In genomic region chr7:141770521-141770920, GRCm38 (mm10) we compare ENCODE assay signal across 29 mouse cellular contexts. TPM values are rescaled to one million over a fixed set of nuclear protein-coding genes. Genes with fewer than 3 reads are reported as not detected.
DNase-seq lines count a peak whose midpoint lies in the region; ATAC-seq and TF ChIP-seq lines count a peak whose summit lies in the region.
"Had no signal": no experiment of that assay in that cellular context is flagged by ENCODE, and none has a peak within 500 bp of the region (broad histone marks: within the 10 kb centered on the region; RNA-seq: fewer than 3 reads in every experiment).

No protein-coding gene starts in this region.

- no peak overlapping the region for H3K4me3 ChIP-seq in MEL (ENCODE audit: control insufficient read depth in 1 of 2, insufficient read depth in 1 of 2, low read depth in 2 of 2, low read length in 2 of 2)
- H3K4me3 ChIP-seq in erythroblast, embryonic 14.5 days (replicated peaks), result peak overlapping the region; percentile 52
- H3K4me3 ChIP-seq in liver, embryonic 11.5 days (ENCODE audit: low read depth, low read length), result no peak overlapping the region
- no peak overlapping the region for H3K4me3 ChIP-seq in liver, postnatal 0 days (ENCODE audit: low read depth, low read length)
- H3K4me3 ChIP-seq: forebrain, embryonic 10.5 days; hindbrain, embryonic 12.5 days; lung, embryonic 15.5 days; neural tube, embryonic 12.5 days had no signal

- H3K36me3 ChIP-seq in MEL (ENCODE audit: control insufficient read depth in 1 of 2, insufficient read depth in 2 of 2, low read length in 2 of 2), result peaks cover 0 to 52% of the 10 kb centered on the region in 2 experiments; a peak in 2 of 4 replicates
- peaks cover 4% of the 10 kb centered on the region for H3K36me3 ChIP-seq in erythroblast, embryonic 14.5 days (ENCODE audit: control insufficient read depth)
- no peaks in the 10 kb centered on the region for H3K36me3 ChIP-seq in liver, embryonic 11.5 days (ENCODE audit: control insufficient read depth, insufficient read depth, low read length)
- no peaks in the 10 kb centered on the region for H3K36me3 ChIP-seq in liver, postnatal 0 days (replicated peaks; ENCODE audit: insufficient read depth, low read length)
- H3K36me3 ChIP-seq: forebrain, embryonic 10.5 days; hindbrain, embryonic 12.5 days; lung, embryonic 15.5 days; neural tube, embryonic 12.5 days had no signal

- no peak overlapping the region for H3K9ac ChIP-seq in MEL (ENCODE audit: control insufficient read depth, low read depth, low read length, poor library complexity, severe bottlenecking)
- no peak overlapping the region for H3K9ac ChIP-seq in liver, embryonic 11.5 days (ENCODE audit: low read depth, low read length)
- no peak overlapping the region for H3K9ac ChIP-seq in liver, postnatal 0 days (replicated peaks)
- H3K9ac ChIP-seq: hindbrain, embryonic 12.5 days; lung, embryonic 15.5 days; neural tube, embryonic 12.5 days had no signal

- TF ChIP-seq EP300 in MEL (IDR thresholded peaks at IDR 0.05; ENCODE audit: low read depth in 1 of 2, low read length in 2 of 2), result no peak
- TF ChIP-seq EP300 in liver, postnatal 0 days (IDR thresholded peaks at IDR 0.05; ENCODE audit: low read depth), result no peak

- H3K4me1 ChIP-seq in MEL (ENCODE audit: control insufficient read depth in 1 of 2, insufficient read depth in 2 of 2, low read length in 2 of 2), result peaks cover 47 to 66% of the 10 kb centered on the region in 2 experiments
- peaks cover 91% of the 10 kb centered on the region for H3K4me1 ChIP-seq in erythroblast, embryonic 14.5 days (ENCODE audit: control insufficient read depth)
- peaks cover 20% of the 10 kb centered on the region for H3K4me1 ChIP-seq in liver, embryonic 11.5 days (replicated peaks; ENCODE audit: control insufficient read depth, insufficient read depth, low read length)
- H3K4me1 ChIP-seq in liver, postnatal 0 days (ENCODE audit: insufficient read depth), result peaks cover 32% of the 10 kb centered on the region

- H3K27me3 ChIP-seq in MEL (ENCODE audit: control insufficient read depth in 1 of 2, insufficient read depth in 2 of 2, low read length in 2 of 2), result no peaks in the 10 kb centered on the region
- peaks cover 10% of the 10 kb centered on the region for H3K27me3 ChIP-seq in erythroblast, embryonic 14.5 days (ENCODE audit: control insufficient read depth)
- H3K27me3 ChIP-seq in liver, embryonic 11.5 days (replicated peaks; ENCODE audit: control insufficient read depth, insufficient read depth, low read length), result 0 out of 2 replicates have a peak, but pooled peaks cover 5% of the 10 kb centered on the region
- H3K27me3 ChIP-seq in liver, postnatal 0 days (ENCODE audit: insufficient read depth, low read length), result no peaks in the 10 kb centered on the region
- H3K27me3 ChIP-seq: hindbrain, embryonic 12.5 days; lung, embryonic 15.5 days; neural tube, embryonic 12.5 days; Patski had no signal

- WGBS in liver, embryonic 11.5 days, result 66% methylated on average over 3 of the region's 3 CpGs
- WGBS in liver, postnatal 0 days (ENCODE audit: insufficient replicate concordance), result 71% methylated on average over 3 of the region's 3 CpGs

- H3K79me2 ChIP-seq in MEL (ENCODE audit: control insufficient read depth, insufficient read depth, low read length, poor library complexity), result no peaks in the 10 kb centered on the region

- no peak for TF ChIP-seq CTCF in MEL (IDR thresholded peaks at IDR 0.05 in 2 of 3, conservative IDR thresholded peaks at IDR 0.05 in 1 of 3; ENCODE audit: control insufficient read depth in 1 of 3, insufficient read depth in 1 of 3, low read depth in 2 of 3, low read length in 3 of 3, poor library complexity in 1 of 3, severe bottlenecking in 1 of 3)
- TF ChIP-seq CTCF in liver, postnatal 0 days (IDR thresholded peaks at IDR 0.05; ENCODE audit: low read depth), result no peak

- peak overlapping the region; percentile 34; the same call in 1 of the 2 replicates for H3K27ac ChIP-seq in MEL (ENCODE audit: control insufficient read depth, low read depth, low read length)
- H3K27ac ChIP-seq in liver, embryonic 11.5 days (ENCODE audit: low read depth, low read length), result no peak overlapping the region
- peak overlapping the region; percentile 67; the same call in 1 of the 2 replicates for H3K27ac ChIP-seq in liver, postnatal 0 days (ENCODE audit: low read depth)
- H3K27ac ChIP-seq: hindbrain, embryonic 12.5 days; lung, embryonic 15.5 days; neural tube, embryonic 12.5 days had no signal

- no peaks in the 10 kb centered on the region for H3K9me3 ChIP-seq in MEL (replicated peaks; ENCODE audit: insufficient read depth, low read length)
- peaks cover 3% of the 10 kb centered on the region; the same call in 1 of the 2 replicates for H3K9me3 ChIP-seq in erythroblast, embryonic 14.5 days (ENCODE audit: control insufficient read depth, low read length)
- H3K9me3 ChIP-seq in liver, embryonic 11.5 days (ENCODE audit: control insufficient read depth, low read length), result no peaks in the 10 kb centered on the region
- H3K9me3 ChIP-seq in liver, postnatal 0 days (ENCODE audit: low read length), result no peaks in the 10 kb centered on the region
- H3K9me3 ChIP-seq: forebrain, embryonic 10.5 days; hindbrain, embryonic 12.5 days; lung, embryonic 15.5 days; neural tube, embryonic 12.5 days had no signal

- peak; percentile 46 for ATAC-seq in liver, embryonic 11.5 days (replicated peaks; ENCODE audit: low FRiP score)
- peak; percentile 40 for ATAC-seq in liver, postnatal 0 days
- ATAC-seq in monocyte, adult 5-6 weeks (replicated peaks; ENCODE audit: insufficient number of reproducible peaks, low FRiP score, low TSS enrichment, poor library complexity, severe bottlenecking), result no peak
- ATAC-seq: forebrain, embryonic 16.5 days; Patski had no signal

- no peak for TF ChIP-seq RAD21 in MEL (IDR thresholded peaks at IDR 0.05; ENCODE audit: low read depth, low read length)

- DNase-seq in MEL (ENCODE audit: low read depth, low spot score), result no peak
- DNase-seq in liver, embryonic 11.5 days (ENCODE audit: low spot score), result no peak
- DNase-seq in liver, postnatal 0 days, result no peak
- no peak for DNase-seq in layer of hippocampus, adult 18-20 months (ENCODE audit: low spot score in 2 of 2)
- DNase-seq in left cerebral cortex, adult 18-20 months (ENCODE audit: low spot score in 2 of 2), result no peak
- DNase-seq in layer of hippocampus, adult 9-10 months (ENCODE audit: low spot score), result no peak
- DNase-seq: adrenal gland, postnatal 36 days; cerebellum, adult 2 months; cerebellum, postnatal 36 days; gastrocnemius, postnatal 25 days; kidney, adult 8-10 months; kidney, postnatal 10 days; layer of hippocampus, postnatal 36 days; lung, postnatal 36 days; midbrain, embryonic 14.5 days; retina, postnatal 1 day; right cerebral cortex, postnatal 25 days had no signal

- TF ChIP-seq POLR2A in MEL (IDR thresholded peaks at IDR 0.05; ENCODE audit: control insufficient read depth in 1 of 2, insufficient read depth in 1 of 2, low read depth in 1 of 2, low read length in 2 of 2, poor library complexity in 1 of 2), result no peak

- H3K4me2 ChIP-seq in liver, embryonic 11.5 days, result peak overlapping the region; percentile 25
- H3K4me2 ChIP-seq in liver, postnatal 0 days (ENCODE audit: low read depth, low read length), result peak overlapping the region; percentile 64
- H3K4me2 ChIP-seq: hindbrain, embryonic 12.5 days; lung, embryonic 15.5 days; neural tube, embryonic 12.5 days had no signal

TF ChIP-seq in MEL, 35 proteins besides CTCF, POLR2A, EP300 and RAD21:
- TF ChIP-seq ZKSCAN1 (IDR thresholded peaks at IDR 0.05; ENCODE audit: low read depth, low read length) (no peak), USF1 (IDR thresholded peaks at IDR 0.05; ENCODE audit: low read depth, low read length) (no peak), HCFC1 (IDR thresholded peaks at IDR 0.05; ENCODE audit: low read depth, low read length) (no peak), NRF1 (IDR thresholded peaks at IDR 0.05; ENCODE audit: insufficient read depth, low read depth, low read length, poor library complexity, severe bottlenecking) (no peak), MYC (IDR thresholded peaks at IDR 0.05; ENCODE audit: low read depth, low read length) (no peak), MAX (IDR thresholded peaks at IDR 0.05; ENCODE audit: low read length) (no peak), ETS1 (IDR thresholded peaks at IDR 0.05; ENCODE audit: low read depth, low read length) (no peak), GABPA (IDR thresholded peaks at IDR 0.05; ENCODE audit: low read depth, low read length) (no peak), UBTF (IDR thresholded peaks at IDR 0.05; ENCODE audit: borderline replicate concordance, insufficient read depth, low read depth, low read length) (no peak), POLR2AphosphoS2 (IDR thresholded peaks at IDR 0.05; ENCODE audit: low read length) (no peak), JUND (IDR thresholded peaks at IDR 0.05; ENCODE audit: low read depth, low read length) (no peak), ZC3H11A (IDR thresholded peaks at IDR 0.05; ENCODE audit: low read depth, low read length) (no peak), MAFK (IDR thresholded peaks at IDR 0.05; ENCODE audit: borderline replicate concordance, low read depth, low read length) (no peak), ZNF384 (IDR thresholded peaks at IDR 0.05; ENCODE audit: low read depth, low read length) (no peak), MXI1 (IDR thresholded peaks at IDR 0.05; ENCODE audit: low read depth, low read length) (no peak), MEF2A (IDR thresholded peaks at IDR 0.05; ENCODE audit: extremely low read depth, insufficient replicate concordance, low read depth, low read length, poor library complexity, severe bottlenecking) (no peak), SIN3A (IDR thresholded peaks at IDR 0.05; ENCODE audit: low read length) (no peak), POLR2AphosphoS5 (IDR thresholded peaks at IDR 0.05; ENCODE audit: borderline replicate concordance, low read depth, low read length) (no peak), E2F4 (IDR thresholded peaks at IDR 0.05; ENCODE audit: borderline replicate concordance, low read depth, low read length) (no peak)

RNA-seq across cellular contexts. Expression of gene Muc5ac, which starts 18.3 kb away (rescaled TPM):
- total RNA-seq in MEL (2012; rRNA removed), result not detected in 2 replicates
- not detected for polyA plus RNA-seq in MEL (2012; ENCODE audit: insufficient read depth in 1 of 2, insufficient read length in 2 of 2, low read depth in 1 of 2, low replicate concordance in 2 of 2, missing spikeins in 1 of 2)
- polyA plus RNA-seq in erythroblast, embryonic 14.5 days (2012), result under 0.01 TPM in 1 of 2 replicates, not detected in the other
- not detected in 2 replicates for polyA plus RNA-seq in liver, embryonic 11.5 days (2014; fragmentation: Nextera tagmentation; extraction: Ambion mirVana)
- not detected in 2 replicates for polyA plus RNA-seq in liver, postnatal 0 days (2015; fragmentation: Nextera tagmentation; extraction: Ambion mirVana)
- not detected for total RNA-seq in layer of hippocampus, adult 18-20 months (2021)
- not detected in 3 replicates for total RNA-seq in monocyte, adult 5-6 weeks (2017)
- not detected for total RNA-seq in left cerebral cortex, adult 18-20 months (2021)
- total RNA-seq: adrenal gland, adult 18-20 months; adrenal gland, postnatal 36 days; gastrocnemius, postnatal 25 days; heart, adult 8-10 months; heart, postnatal 25 days; layer of hippocampus, postnatal 36 days; megakaryocyte-erythroid progenitor cell, adult 5-6 weeks had no signal
- polyA plus RNA-seq: cerebellum, adult 2 months; forebrain, embryonic 10.5 days; forebrain, embryonic 16.5 days; hindbrain, embryonic 12.5 days; midbrain, embryonic 14.5 days; neural tube, embryonic 12.5 days had no signal
